Mouse (Mus musculus) kidney, adult 2 months (tissue): ENCODE results near the gene Kcng3.

ENCODE experiments used
- CTCF ChIP-seq: fragments of 200-500 bp; conservative IDR thresholded peaks from 2 replicates; pipeline ENCODE4 v1.5.1; 2011; ENCODE audit warnings: low read depth, mild to moderate bottlenecking, control low read depth, low read length, moderate library complexity, mixed read lengths; ENCODE audit not compliant: insufficient read depth, insufficient read length
- POLR2A ChIP-seq: fragments of 200-500 bp; IDR thresholded peaks from one replicate; pipeline ENCODE4 v1.6.1; 2011; ENCODE audit warnings: low read depth, low read length, control low read depth

DNA sequence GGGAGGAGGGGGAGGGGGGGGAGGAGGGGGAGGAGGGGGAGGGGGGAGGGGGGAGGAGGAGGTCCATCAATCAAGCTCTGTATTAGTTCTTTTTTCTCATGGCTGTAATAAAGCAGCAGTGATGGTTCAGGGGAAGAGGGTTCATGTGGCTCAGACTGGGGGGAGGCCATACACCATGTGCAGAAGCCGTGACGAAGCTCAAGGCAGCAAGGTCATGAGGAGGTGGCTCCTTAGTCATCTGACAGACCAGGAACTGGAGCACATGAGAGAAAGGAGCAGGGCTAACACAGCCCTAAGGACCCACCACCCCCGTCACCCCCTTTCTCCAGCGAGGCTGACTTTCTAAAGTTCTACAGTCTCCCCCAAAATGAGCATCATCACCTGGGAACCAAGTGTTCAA is 22.2 kb downstream of the Kcng3 start:
- TF ChIP-seq POLR2A = no peak
- TF ChIP-seq CTCF = no peak
